14 mouse cellular contexts compared by ENCODE assay signal in genomic region chr17:93486442-93486841, GRCm38 (mm10).
"Had no signal": no experiment of that assay in that cellular context is flagged by ENCODE, and none has a peak within 500 bp of the region (broad histone marks: within the 10 kb centered on the region; RNA-seq: fewer than 3 reads in every experiment).

No protein-coding gene starts in this region.

- H3K4me2 ChIP-seq: lung, embryonic 14.5 days; midbrain, embryonic 12.5 days; midbrain, embryonic 15.5 days; neural tube, embryonic 12.5 days; stomach, embryonic 15.5 days had no signal

- H3K4me3 ChIP-seq: midbrain, embryonic 10.5 days; midbrain, embryonic 12.5 days; midbrain, embryonic 15.5 days; neural tube, embryonic 12.5 days; stomach, embryonic 15.5 days had no signal

- H3K4me1 ChIP-seq: midbrain, embryonic 10.5 days; midbrain, embryonic 12.5 days; midbrain, embryonic 15.5 days; neural tube, embryonic 12.5 days; stomach, embryonic 15.5 days had no signal

- DNase-seq: lung, adult 18-20 months; lung, embryonic 14.5 days; lung, postnatal 10 days; lung, postnatal 4 days; right cerebral cortex, postnatal 14 days; thymus, adult 2 months; thymus, postnatal 25 days; thymus, postnatal 4 days had no signal

- ATAC-seq: midbrain, embryonic 15.5 days had no signal

- H3K9ac ChIP-seq: lung, embryonic 14.5 days; midbrain, embryonic 12.5 days; midbrain, embryonic 15.5 days; neural tube, embryonic 12.5 days; stomach, embryonic 15.5 days had no signal

- H3K27me3 ChIP-seq: midbrain, embryonic 12.5 days; midbrain, embryonic 15.5 days; neural tube, embryonic 12.5 days; stomach, embryonic 15.5 days had no signal

- H3K36me3 ChIP-seq: midbrain, embryonic 10.5 days; midbrain, embryonic 12.5 days; midbrain, embryonic 15.5 days; neural tube, embryonic 12.5 days; stomach, embryonic 15.5 days had no signal

- H3K9me3 ChIP-seq: midbrain, embryonic 10.5 days; midbrain, embryonic 12.5 days; midbrain, embryonic 15.5 days; neural tube, embryonic 12.5 days; stomach, embryonic 15.5 days had no signal

- H3K27ac ChIP-seq: midbrain, embryonic 10.5 days; midbrain, embryonic 12.5 days; midbrain, embryonic 15.5 days; neural tube, embryonic 12.5 days; stomach, embryonic 15.5 days; stomach, postnatal 0 days had no signal
